8 mouse cellular contexts compared by ENCODE assay signal in genomic region chr2:170345410-170345793, GRCm38 (mm10).
A peak's percentile ranks its signal among the peaks of the same experiment; 100 is the strongest.
DNase-seq lines count a peak whose midpoint lies in the region; ATAC-seq and TF ChIP-seq lines count a peak whose summit lies in the region.

No protein-coding gene starts in this region.

- no peaks in the 10 kb centered on the region for H3K27me3 ChIP-seq in forebrain, embryonic 13.5 days
- no peaks in the 10 kb centered on the region for H3K27me3 ChIP-seq in forebrain, embryonic 15.5 days
- no peaks in the 10 kb centered on the region for H3K27me3 ChIP-seq in heart, postnatal 0 days (ENCODE audit: control insufficient read depth, insufficient read depth, low read length)
- H3K27me3 ChIP-seq in limb, embryonic 12.5 days, result no peaks in the 10 kb centered on the region

- WGBS in forebrain, embryonic 13.5 days, result 13% methylated on average over 5 of the region's 5 CpGs
- 17% methylated on average over 5 of the region's 5 CpGs for WGBS in forebrain, embryonic 15.5 days
- 22% methylated on average over 5 of the region's 5 CpGs for whole genome bisulfite sequencing in heart, postnatal 0 days
- 4% methylated on average over 5 of the region's 5 CpGs for WGBS in limb, embryonic 12.5 days

- TF ChIP-seq CTCF in heart, postnatal 0 days (IDR thresholded peaks at IDR 0.05; ENCODE audit: low read depth), result no peak

- H3K4me2 ChIP-seq in forebrain, embryonic 13.5 days, result no peak overlapping the region
- H3K4me2 ChIP-seq in forebrain, embryonic 15.5 days (replicated peaks), result no peak overlapping the region
- no peak overlapping the region for H3K4me2 ChIP-seq in heart, postnatal 0 days (ENCODE audit: low read depth, low read length)
- H3K4me2 ChIP-seq in limb, embryonic 12.5 days, result peak overlapping the region; percentile 39; the same call in 1 of the 2 replicates

- H3K4me3 ChIP-seq in forebrain, embryonic 13.5 days, result no peak overlapping the region
- H3K4me3 ChIP-seq in forebrain, embryonic 15.5 days, result no peak overlapping the region
- H3K4me3 ChIP-seq in heart, postnatal 0 days (ENCODE audit: low read depth, low read length), result no peak overlapping the region
- no peak overlapping the region for H3K4me3 ChIP-seq in limb, embryonic 12.5 days (replicated peaks)

- H3K27ac ChIP-seq in forebrain, embryonic 13.5 days, result no peak overlapping the region
- no peak overlapping the region for H3K27ac ChIP-seq in forebrain, embryonic 15.5 days (replicated peaks)
- peak overlapping the region; percentile 22; the same call in 1 of the 2 replicates for H3K27ac ChIP-seq in heart, postnatal 0 days (ENCODE audit: low read depth)
- peak overlapping the region; percentile 94 for H3K27ac ChIP-seq in limb, embryonic 12.5 days

- H3K9ac ChIP-seq in forebrain, embryonic 13.5 days, result 0 out of 2 replicates have a peak overlapping the region, but pooled peaks have one; percentile 18
- no peak overlapping the region for H3K9ac ChIP-seq in forebrain, embryonic 15.5 days (replicated peaks)
- H3K9ac ChIP-seq in heart, postnatal 0 days (replicated peaks; ENCODE audit: low read depth, low read length), result no peak overlapping the region
- 0 out of 2 replicates have a peak overlapping the region, but pooled peaks have one; percentile 18 for H3K9ac ChIP-seq in limb, embryonic 12.5 days (replicated peaks)

- no peak for DNase-seq in heart, postnatal 0 days (ENCODE audit: low spot score)
- peak; percentile 44 for DNase-seq in naive thymus-derived CD4-positive, alpha-beta T cell, adult 2 months (ENCODE audit: low read depth)
- DNase-seq in testis, postnatal 10 days (ENCODE audit: low spot score), result no peak

- no peak for ATAC-seq in forebrain, embryonic 13.5 days
- no peak for ATAC-seq in forebrain, embryonic 15.5 days (replicated peaks)
- ATAC-seq in CD4-positive, CD25-positive, alpha-beta regulatory T cell, adult 4 months, result peak; percentile 21
- ATAC-seq in heart, postnatal 0 days (ENCODE audit: insufficient read depth, low read depth), result no peak
- ATAC-seq in limb, embryonic 12.5 days (ENCODE audit: insufficient number of reproducible peaks, insufficient read depth, low FRiP score, low TSS enrichment, low read depth), result no peak
- ATAC-seq in cerebellum, adult (ENCODE audit: insufficient number of reproducible peaks, low FRiP score, low TSS enrichment), result no peak

- no peaks in the 10 kb centered on the region for H3K36me3 ChIP-seq in forebrain, embryonic 13.5 days (ENCODE audit: poor library complexity, severe bottlenecking)
- H3K36me3 ChIP-seq in forebrain, embryonic 15.5 days, result no peaks in the 10 kb centered on the region
- H3K36me3 ChIP-seq in heart, postnatal 0 days (replicated peaks; ENCODE audit: control insufficient read depth, insufficient read depth, low read length), result no peaks in the 10 kb centered on the region
- no peaks in the 10 kb centered on the region for H3K36me3 ChIP-seq in limb, embryonic 12.5 days

- no peak for TF ChIP-seq EP300 in heart, postnatal 0 days (IDR thresholded peaks at IDR 0.05; ENCODE audit: low read depth)

- H3K9me3 ChIP-seq in forebrain, embryonic 13.5 days (replicated peaks), result no peaks in the 10 kb centered on the region
- no peaks in the 10 kb centered on the region for H3K9me3 ChIP-seq in forebrain, embryonic 15.5 days
- H3K9me3 ChIP-seq in heart, postnatal 0 days (replicated peaks; ENCODE audit: control insufficient read depth, low read length), result no peaks in the 10 kb centered on the region
- no peaks in the 10 kb centered on the region for H3K9me3 ChIP-seq in limb, embryonic 12.5 days

- H3K4me1 ChIP-seq in forebrain, embryonic 13.5 days, result peaks cover 28% of the 10 kb centered on the region
- peaks cover 32% of the 10 kb centered on the region for H3K4me1 ChIP-seq in forebrain, embryonic 15.5 days
- H3K4me1 ChIP-seq in heart, postnatal 0 days (ENCODE audit: control insufficient read depth, insufficient read depth), result no peaks in the 10 kb centered on the region
- peaks cover 41% of the 10 kb centered on the region for H3K4me1 ChIP-seq in limb, embryonic 12.5 days (replicated peaks)

Comparison
In these comparisons a context has a peak if more than half of its experiments do, and no peak if none do; other contexts are left out.
1. H3K9ac ChIP-seq: peak in forebrain, embryonic 13.5 days (single experiment) and limb, embryonic 12.5 days (single experiment); none in forebrain, embryonic 15.5 days (single experiment) and heart, postnatal 0 days (single experiment).
2. H3K27ac ChIP-seq: peak in heart, postnatal 0 days (single experiment) and limb, embryonic 12.5 days (single experiment); none in forebrain, embryonic 13.5 days (single experiment) and forebrain, embryonic 15.5 days (single experiment).